Mouse (Mus musculus): ENCODE data around the gene Spag8. TPM values are rescaled to one million over a fixed set of nuclear protein-coding genes. Genes with fewer than 3 reads are reported as not detected.

Gene Spag8
- polyA plus RNA-seq, 2 experiments from 2014 or later, result not detected

DNA sequence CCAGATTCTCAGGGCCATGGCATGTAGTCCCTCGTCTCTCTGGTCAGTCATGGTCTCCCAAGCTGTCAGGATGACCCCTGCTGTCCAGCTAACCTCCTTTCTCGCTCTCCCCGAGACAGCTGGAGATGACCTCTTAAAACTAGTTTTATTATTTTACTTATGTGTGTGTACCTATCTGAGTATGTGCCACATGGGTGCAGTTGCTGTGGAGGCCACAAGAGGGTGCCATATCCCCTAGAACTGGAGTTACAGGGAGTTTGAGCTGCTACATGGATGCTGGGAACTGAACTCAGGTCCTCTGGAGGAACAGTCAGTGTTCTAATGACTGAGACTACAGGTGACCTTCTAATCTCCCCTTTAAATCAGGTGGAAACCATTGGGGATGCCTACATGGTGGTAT is 3.6 kb downstream of the Spag8 start:
- ATAC-seq, result no peak

DNA sequence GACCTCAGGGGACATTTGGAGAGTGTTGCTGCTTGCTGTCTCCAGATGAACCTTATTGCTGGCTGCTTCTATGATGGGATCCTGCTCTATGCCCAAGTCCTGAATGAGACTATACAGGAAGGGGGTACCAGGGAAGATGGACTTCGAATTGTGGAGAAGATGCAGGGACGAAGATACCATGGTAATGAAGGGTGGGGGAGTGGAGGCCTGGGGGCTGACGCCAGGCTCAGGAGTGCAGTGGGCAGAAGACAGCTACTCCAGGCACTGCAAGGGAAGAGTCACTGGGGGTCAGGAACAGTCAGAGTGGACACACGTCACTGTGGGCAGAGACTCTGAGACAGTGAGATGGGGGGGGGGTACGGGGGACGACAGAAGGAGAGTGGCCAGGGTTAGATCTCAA is 12.9 kb downstream of the Spag8 start:
- no peak for ATAC-seq

DNA sequence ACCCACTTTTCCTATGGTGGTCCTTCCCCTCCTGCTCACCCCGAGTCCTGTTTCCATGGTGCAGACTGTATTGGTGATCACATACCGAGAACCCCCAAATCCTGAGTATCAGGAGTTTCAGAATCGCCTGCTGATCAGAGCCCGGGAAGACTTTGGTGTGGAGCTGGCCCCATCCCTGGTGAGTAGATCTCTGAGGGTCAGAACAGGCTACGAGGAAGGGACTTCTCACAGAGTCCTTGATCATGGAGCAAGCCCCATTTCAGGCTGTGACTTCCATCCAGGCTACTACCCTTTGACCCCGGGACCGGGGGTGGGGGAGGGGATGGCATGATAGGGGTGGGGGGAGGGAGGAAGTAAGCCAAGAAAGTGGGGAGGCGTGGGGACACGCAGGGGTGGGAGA is 13.3 kb downstream of the Spag8 start:
- ATAC-seq, result no peak

DNA sequence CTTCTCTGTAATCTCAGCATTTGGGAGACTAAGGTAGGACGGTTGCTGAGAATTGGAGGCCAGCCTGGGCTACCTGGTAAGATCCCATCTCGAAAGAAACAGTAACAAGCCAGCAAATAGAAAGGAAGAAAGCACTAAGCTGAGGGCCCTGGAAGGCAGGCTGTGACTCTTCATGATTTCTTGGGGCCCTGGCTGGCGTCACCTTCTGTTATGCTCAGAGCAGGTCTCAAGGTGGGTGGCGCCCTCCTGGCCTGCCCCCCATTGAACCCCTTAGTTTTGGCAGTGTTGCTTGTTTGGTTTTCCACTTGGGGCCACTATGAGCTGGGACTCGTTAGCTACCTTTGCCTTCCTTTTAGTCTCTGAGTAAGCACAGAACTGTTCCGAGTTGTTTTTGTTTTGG is 16.6 kb downstream of the Spag8 start:
- no peak for ATAC-seq

DNA sequence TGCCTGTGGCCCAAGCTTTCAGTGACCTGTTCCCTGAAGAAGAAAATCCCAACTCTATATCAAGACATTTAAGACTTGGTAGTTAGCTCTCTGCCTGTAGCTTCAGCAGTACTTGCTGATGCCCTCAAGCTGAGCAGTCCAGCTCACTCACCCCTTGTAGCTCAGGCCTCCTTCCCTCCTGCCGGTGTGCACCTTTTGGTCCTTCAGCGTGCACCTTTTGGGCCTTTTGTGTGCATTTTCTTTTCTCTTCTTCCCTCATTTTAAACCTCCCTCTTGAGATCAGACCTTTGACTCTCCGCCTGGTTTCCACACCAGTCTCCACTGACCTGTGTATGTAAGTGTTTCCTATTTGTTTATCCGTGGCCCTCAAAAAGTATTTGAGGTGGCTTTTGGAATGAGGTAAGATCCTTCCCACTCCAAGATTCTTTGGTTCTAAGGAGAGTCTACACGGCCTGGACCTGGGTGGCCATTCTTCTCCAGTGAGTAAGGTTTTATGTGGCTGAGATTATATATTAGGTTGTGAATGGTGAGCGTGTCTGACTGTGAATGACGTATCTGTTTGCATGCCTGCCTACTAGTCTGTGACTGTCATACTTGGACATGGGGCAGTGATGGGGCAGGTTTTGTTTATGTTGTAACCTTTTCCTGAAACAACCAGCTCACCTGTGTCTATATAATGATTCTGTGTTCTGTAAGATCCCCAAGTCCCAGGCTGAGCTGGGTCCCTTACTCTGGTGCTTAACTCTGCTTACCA is 18.6 kb downstream of the Spag8 start:
- ATAC-seq, result no peak

DNA sequence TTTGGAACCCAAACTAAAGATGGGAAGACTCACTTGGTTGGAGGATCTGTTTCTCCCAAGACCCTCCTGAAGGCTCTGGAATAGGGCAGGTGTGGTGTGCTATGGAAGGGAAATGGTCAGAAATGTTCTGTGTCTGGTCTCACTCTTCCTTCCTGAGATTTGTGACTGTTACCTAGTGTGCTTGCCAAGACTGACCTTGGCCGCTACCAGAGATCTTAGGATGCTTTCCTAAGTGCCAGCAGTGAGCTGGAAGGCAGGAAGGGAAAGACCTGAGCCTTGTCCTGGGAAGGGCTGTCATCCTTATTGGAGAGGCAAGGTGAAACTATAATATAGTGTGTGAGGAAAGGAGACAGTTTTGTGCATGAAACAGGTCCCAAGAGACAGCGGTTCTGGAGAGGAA is 19.7 kb downstream of the Spag8 start:
- no peak for ATAC-seq

DNA sequence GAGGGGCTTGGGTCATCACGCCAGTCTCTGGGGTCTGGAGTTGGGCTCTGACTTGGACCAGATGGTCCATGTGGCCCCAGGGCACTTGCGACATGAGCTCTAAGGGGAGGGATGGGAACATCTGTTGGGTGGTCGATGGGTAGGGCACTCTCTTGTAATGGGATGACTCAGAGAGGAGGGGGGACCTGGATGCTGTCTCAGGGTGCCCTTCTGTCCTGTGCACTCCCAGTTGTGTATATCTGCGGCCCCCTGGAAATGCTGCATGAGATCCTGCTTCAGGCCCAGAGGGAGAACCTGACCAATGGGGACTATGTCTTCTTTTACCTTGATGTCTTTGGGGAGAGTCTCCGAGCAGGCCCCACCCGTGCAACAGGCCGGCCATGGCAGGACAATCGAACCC is 20.1 kb downstream of the Spag8 start:
- ATAC-seq, result no peak

DNA sequence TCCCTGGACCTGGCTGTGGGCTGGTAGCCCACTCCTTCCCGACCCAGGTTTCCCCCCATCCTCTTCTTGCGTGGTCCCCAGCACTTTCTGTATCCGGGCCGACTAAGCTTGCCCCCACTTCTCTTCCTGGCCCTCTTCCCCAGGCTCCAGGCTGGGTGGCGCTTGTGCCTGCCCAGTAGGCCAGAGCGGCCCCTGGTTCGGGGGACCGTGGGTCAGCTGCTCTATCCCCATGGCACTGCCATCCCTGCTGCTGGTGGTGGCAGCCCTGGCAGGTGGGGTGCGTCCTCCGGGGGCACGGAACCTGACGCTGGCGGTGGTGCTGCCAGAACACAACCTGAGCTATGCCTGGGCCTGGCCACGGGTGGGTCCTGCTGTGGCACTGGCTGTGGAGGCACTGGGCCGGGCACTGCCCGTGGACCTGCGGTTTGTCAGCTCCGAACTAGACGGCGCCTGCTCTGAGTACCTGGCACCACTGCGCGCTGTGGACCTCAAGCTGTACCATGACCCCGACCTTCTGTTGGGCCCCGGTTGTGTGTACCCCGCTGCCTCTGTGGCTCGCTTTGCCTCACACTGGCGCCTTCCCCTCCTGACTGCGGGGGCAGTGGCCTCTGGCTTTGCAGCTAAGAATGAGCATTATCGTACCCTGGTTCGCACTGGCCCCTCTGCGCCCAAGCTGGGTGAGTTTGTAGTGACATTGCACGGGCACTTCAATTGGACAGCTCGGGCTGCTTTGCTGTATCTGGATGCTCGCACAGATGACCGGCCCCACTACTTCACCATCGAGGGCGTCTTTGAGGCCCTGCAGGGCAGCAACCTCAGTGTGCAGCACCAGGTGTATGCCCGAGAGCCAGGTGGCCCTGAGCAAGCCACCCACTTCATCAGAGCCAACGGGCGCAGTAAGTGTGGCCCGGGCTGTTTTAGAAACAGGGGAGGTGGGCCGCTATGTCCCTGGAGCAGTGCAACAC is 21.2 kb downstream of the Spag8 start:
- no peak for ATAC-seq

DNA sequence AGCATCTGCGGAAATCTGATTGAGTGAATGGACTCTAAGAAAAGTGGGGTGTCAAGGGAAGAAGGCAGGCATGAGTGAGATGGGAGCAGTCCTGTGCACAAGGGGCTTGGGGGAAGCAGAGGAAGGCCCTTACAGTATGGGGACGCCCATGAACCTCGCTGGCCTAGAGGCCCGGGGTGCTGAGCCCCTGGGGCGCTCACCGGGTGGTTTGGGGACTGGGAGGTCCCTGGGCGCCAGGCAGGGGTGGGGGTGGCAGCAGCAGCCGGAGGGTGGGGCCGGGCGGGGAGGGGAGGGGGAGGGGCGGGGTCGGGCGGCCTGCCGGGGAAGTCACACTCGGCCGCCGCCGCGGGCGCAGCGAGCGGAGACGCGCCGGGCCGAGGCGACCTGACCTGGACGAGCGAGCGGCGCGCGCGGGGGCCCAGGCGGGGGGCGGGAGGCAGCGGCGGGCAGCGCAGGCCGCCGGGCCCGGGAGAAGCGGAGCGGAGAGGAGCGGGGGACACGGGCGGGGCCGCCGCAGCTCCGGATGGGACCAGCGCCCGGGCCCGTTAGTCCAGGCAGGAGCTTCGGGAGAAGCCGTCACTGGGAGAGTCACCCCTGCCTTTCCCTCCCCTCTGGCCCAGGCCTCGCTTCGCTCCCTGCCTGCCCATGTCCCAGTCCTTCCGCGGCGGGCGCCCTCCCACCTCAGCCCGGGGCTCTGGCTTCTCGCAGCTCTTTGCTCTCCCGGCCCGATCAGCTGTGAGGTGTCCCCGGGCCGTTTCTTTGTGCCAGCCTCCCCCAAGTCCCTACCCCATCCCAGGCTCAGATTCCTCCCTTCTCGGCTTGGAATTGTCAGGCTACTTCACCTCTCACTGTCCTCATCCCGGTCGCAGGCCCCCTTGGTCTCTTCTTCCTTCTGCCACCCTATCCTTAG is 22.1 kb downstream of the Spag8 start, which contains the start of gene Npr2:
Npr2 (plus strand) TSS at position 890 of the 910 bp plus-strand sequence.
- no peak for ATAC-seq

DNA sequence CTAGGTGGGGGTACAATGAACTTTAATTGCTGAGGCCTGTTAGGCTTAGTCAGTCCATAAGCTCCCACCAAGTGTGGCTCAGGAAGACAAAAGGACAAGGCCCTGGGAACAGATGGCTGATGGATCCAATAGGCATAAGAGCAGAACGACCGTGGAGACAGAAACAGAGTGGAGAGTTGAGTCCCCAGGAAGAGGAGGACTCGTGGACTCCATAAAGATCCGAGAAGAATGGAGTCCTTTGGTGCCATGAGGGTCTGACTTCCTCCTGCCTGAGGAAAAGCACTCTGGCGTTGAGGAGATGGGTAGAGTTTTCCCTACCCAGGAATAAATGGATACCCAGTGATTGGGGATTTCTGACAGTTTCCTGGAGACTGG is 22.7 kb downstream of the Spag8 start:
- ATAC-seq, result no peak

DNA sequence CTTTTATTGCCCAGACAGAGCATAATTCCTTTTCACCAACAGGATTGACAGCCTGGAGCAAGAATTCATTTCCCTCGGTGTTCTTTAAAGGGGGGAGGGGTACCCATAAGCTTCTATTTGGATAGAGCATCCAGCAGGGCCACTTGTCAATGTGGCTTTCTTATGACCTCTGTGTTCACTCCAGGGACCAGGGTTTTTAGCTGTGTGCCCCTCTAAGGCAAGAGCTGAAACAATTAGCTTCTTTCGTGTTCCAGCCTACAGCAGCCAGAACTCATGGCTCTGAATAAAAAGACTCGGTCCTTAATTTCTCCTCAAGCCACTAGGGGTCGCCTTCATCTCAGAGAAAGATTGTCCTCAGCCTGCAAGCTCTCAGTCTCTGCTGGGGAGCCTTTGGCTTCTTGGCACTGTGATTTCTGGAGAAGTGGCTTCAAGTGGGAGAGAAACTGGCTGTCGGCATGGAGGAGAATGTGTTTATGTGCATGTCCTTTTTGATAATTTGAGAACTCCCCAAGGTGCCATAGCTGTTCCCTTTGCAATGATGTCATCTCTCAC is 23.3 kb downstream of the Spag8 start:
- ATAC-seq, result no peak

DNA sequence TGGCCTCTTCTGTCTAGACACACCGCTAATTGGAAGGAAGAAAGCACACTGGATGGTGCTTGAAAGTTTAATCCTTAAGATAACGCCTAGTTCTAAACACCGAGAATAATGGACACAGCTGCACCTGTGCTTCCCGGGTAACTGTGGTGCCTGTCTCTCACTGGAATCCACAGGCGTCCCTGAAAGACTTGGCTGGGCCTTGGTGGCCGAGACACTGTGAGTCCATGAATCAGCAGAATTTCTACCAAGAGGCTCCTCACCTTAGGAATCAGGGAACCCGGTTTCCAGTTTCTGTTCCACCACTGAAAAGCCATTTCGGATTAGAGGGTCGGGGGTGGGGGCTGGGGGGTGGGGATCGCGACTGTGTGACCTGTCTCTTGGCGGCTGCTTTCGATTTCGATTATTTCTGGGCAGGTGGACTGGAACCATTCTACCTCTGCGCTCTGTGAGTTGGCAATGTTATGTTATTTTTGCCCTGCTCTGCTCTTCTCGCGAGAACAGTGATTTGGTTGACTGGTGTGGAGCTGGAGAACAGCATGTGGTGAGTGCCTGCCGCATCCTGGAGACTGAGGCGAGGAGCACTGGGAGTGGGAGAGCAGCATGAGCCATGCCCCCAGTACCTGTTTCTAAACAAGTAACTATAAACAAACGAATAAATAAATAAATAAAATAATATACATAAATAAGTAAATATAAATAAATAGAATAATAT is 24.1 kb downstream of the Spag8 start:
- ATAC-seq, result no peak

DNA sequence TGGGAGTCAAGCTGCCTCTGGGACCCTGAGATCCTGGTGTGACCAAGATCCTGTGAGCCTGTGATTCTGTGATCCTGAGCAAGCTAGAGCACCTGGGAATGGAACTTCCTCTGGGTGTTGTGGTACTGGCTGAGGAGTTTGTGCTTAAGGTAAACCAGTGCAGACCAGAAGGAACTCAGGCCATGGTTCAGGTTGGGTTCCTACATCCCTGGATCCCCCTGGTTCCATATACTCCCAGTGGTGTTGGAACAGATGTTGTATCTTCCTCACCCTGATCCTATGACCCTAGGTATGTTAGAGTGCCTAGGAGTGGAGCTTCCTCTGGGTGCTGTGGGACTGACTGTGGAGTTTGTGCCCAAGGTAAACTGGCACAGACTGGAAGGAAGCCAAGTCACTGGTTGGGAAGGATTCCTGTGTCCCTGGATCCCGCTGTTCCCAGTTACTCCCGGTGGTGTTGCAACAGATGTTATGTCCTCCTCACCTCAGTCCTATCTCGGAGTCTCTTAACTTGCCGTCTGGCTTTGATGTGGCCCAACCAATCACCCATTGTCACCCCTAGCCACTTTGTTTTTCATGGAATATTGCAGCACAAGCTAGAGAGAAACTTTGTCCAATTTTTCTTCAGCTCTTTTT is 33.1 kb downstream of the Spag8 start:
- ATAC-seq, result no peak

DNA sequence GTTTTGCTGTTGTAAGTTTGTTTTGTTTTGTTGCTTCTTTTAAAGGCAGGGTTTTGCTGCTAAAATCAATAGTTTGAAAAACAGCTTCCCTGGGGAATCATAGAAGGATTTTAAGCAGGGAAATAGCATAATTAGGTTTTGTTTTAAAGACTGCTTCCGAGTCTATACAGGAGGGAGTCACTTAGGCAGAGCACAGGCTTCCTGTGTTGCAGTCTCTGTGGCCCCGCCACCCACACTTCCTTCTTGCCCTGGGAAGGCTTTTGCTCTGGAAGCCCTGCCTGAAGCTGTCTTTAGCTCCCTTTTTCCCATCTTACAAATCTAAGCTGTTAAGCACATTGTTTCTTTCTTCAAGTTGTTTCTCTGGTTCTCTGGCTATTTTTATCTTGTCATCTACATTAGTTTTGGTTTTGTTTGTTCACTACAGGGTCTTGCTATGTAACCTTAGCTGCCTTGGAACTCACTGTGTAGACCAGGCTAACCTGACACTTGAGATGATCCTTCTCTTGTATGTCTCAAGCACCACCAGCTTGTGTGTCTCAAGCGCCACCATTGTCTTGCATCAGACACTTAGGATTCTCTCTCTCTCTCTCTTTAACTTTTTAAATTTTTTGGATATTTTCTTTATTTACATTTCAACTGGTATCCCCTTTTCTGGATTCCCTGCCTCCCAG is 40.2 kb downstream of the Spag8 start:
- no peak for ATAC-seq

DNA sequence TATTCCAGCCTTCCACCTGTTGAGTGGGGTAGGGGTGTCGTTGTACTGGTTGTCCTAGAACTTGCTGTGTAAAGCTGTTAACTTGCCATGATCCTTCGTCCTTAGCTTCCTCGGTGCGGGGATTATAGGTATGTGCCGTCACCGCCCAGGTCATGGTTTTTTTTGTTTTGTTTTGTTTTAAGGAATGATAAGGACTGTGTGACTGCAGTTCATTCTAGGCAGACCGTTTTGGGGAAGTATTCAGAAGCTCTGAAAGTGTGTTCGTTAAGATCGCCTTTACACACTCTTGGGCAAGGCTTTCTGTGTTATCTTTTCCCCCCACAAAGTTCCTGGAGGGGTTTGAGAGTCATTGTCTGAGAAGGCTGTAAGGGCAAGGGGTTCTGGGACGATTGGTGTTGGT is 40.9 kb downstream of the Spag8 start:
- ATAC-seq, result no peak

DNA sequence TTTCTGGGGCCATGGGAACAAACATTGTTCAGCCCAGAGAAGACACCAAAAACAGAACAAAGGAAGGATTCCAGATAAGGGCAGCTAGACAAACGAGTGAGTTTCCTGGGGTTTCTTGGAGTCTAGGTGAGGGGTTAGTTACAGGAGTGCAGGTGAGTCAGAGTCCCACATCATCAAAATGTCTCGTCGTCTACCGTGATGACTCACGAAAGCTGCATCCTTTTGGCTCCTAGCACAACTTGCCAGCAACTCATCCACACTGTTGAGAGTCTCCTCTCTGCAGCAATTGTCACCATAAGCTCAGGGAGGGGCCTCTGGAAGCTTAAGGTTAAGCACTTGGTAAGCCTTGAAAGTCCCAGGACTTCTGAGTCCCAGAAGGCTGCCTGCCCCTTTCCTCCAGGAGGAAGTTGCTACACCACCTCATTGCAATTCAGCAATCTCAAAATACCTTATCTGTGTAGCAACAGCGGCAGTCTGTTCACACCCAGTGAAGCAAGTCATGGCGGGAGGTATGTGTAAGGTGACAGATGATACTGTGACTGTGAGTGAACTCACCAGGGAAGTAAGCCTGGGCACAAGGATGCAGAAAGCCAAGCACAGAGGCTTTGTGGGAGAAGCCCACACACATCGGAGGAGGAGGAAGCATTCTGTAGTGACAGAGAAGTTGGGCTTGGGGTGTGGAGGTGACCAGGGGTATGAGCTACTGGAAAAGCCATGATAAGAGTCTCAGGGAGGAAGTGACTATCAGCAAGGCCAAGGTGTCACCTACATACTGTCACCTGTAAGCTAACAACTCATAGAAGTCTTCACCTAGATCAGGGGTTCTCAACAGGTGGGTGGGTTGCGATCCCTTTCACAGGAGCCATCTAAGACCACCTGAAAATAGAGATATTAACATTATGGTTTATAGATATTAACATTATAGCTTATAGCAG is 48.4 kb downstream of the Spag8 start:
- ATAC-seq, result no peak

DNA sequence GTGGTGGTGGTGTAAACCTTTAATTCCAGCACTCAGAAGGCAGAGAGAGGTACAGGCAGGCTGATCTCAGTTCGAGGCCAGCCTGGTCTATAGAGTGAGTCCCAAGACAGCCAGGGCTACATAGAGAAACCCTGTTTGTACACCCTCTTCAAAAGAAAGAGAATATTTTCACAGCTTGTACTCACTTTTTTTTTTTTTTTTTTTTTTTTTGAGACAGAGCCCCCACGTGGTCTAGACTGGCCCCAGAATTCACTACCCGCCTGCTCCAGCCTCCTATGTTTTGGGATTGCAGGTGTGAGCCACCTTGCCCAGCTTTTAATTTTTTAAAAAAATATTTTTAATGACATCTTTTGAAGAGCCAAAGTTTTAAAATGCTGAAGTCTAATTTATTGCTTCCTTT is 49.3 kb downstream of the Spag8 start:
- no peak for ATAC-seq
